Mouse (Mus musculus) cortical plate, adult 2 months (tissue): ENCODE measurements around the gene Taar4. TPM values are rescaled to one million over a fixed set of nuclear protein-coding genes. Genes with fewer than 3 reads are reported as not detected.

Experiments
- H3K27ac ChIP-seq: fragments of 200-500 bp; 2 replicates; pipeline ENCODE4 v1.5.1; 2012; ENCODE audit warnings: low read length, control low read depth, inconsistent platforms; ENCODE audit not compliant: insufficient read depth
- H3K4me1 ChIP-seq: fragments of 200-500 bp; 2 replicates; pipeline ENCODE4 v1.6.1; 2011; ENCODE audit warnings: low read length; ENCODE audit not compliant: control insufficient read depth, insufficient read depth
- H3K4me3 ChIP-seq: fragments of 200-500 bp; 2 replicates; pipeline ENCODE4 v1.5.1; 2011; ENCODE audit warnings: mild to moderate bottlenecking, low read length, control low read depth; ENCODE audit not compliant: insufficient read depth
- CTCF ChIP-seq: fragments of 200-500 bp; IDR thresholded peaks from 2 replicates; pipeline ENCODE4 v1.5.1; 2011; ENCODE audit warnings: mild to moderate bottlenecking, control low read depth, low read length; ENCODE audit not compliant: insufficient read depth; ENCODE audit errors: extremely low read depth
- POLR2A ChIP-seq: fragments of 200-500 bp; IDR thresholded peaks from 2 replicates; pipeline ENCODE4 v1.6.1; 2011; ENCODE audit warnings: mild to moderate bottlenecking, low read length, control low read depth; ENCODE audit not compliant: insufficient read depth; ENCODE audit errors: extremely low read depth
- polyA plus RNA-seq: library from polyadenylated mRNA; depleted of rRNA; stranded (reverse); fragments of >200 nt; gene quantifications from 2 replicates; pipeline ENCODE4 v1.2.3, GENCODE M21; 2012

Taar4 gene
- polyA plus RNA-seq, 1 experiment = not detected

GRCm38 (mm10) chr10:23963444-23963843 lies 3.1 kb downstream of the Taar4 start:
- Histone ChIP-seq H3K4me1 (no peaks in the 10 kb centered on the region), H3K27ac (no peak overlapping the region), H3K4me3 (no peak overlapping the region)
- TF ChIP-seq POLR2A (no peak), CTCF (no peak)

GRCm38 (mm10) chr10:23964921-23965610 lies 4.8 kb downstream of the Taar4 start:
- TF ChIP-seq POLR2A = no peak
- no peak for TF ChIP-seq CTCF
- no peak overlapping the region for H3K4me3 ChIP-seq
- H3K27ac ChIP-seq = no peak overlapping the region
- H3K4me1 ChIP-seq = no peaks in the 10 kb centered on the region

GRCm38 (mm10) chr10:23970656-23971165 lies 10.4 kb downstream of the Taar4 start, which contains the start of gene Taar5:
Taar5 (plus strand) TSS chr10:23970706.
- Histone ChIP-seq H3K27ac (no peak within 1 kb of the TSS), H3K4me3 (no peak within 1 kb of the TSS), H3K4me1 (no peaks in the 10 kb centered on the region)
- TF ChIP-seq CTCF (no peak), POLR2A (no peak)

DNA sequence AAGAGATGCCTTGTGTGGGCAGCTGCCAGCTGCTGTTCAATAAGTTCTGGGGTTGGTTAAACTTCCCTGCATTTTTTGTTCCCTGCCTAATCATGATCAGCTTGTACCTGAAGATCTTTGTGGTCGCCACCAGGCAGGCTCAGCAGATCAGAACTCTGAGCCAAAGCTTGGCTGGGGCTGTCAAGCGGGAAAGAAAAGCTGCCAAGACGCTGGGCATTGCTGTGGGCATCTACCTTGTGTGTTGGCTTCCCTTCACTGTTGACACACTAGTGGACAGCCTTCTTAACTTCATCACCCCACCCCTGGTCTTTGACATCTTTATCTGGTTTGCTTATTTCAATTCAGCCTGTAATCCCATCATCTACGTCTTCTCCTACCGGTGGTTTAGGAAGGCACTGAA lies 11.0 kb downstream of the Taar4 start:
- Histone ChIP-seq H3K27ac (no peak overlapping the region), H3K4me1 (no peaks in the 10 kb centered on the region), H3K4me3 (no peak overlapping the region)
- no peak for TF ChIP-seq CTCF
- no peak for TF ChIP-seq POLR2A

DNA sequence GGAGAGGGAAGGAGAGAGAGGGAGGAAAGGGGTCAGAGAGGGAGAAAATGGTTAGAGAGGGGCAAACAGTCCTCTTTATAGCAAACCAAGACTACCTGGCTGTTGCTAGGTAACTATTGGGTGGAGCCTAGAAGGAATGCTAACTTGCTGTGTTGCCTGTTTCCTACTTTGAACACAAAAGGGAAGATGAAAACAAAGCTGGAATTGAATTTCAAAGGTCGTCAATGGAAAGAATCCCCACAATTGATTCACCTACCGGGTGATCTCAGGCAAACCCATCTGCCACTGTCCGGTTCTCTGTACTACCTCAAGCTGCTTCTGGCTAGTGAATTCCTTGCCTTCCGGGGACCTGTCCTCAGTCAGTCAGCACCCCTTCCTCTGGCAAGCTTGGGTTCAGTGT lies 17.7 kb downstream of the Taar4 start:
- no peak overlapping the region for H3K27ac ChIP-seq
- H3K4me3 ChIP-seq = no peak overlapping the region
- TF ChIP-seq POLR2A = no peak
- TF ChIP-seq CTCF = no peak
- H3K4me1 ChIP-seq = no peaks in the 10 kb centered on the region

- Histone ChIP-seq H3K4me3 (no peak overlapping the region), H3K4me1 (no peaks in the 10 kb centered on the region), H3K27ac (no peak overlapping the region)
- TF ChIP-seq CTCF (peak; percentile 70), POLR2A (no peak)
These were observed 18.8 kb downstream of the Taar4 start for GRCm38 (mm10) chr10:23978901-23979705.

- Histone ChIP-seq H3K4me1 (no peaks in the 10 kb centered on the region), H3K4me3 (no peak within 1 kb of the TSS), H3K27ac (no peak within 1 kb of the TSS)
- no peak for TF ChIP-seq POLR2A
- no peak for TF ChIP-seq CTCF
These were observed 25.3 kb downstream of the Taar4 start, which contains the start of gene Taar6 for GRCm38 (mm10) chr10:23985546-23985945. Taar6 (minus strand) TSS chr10:23985646.

DNA sequence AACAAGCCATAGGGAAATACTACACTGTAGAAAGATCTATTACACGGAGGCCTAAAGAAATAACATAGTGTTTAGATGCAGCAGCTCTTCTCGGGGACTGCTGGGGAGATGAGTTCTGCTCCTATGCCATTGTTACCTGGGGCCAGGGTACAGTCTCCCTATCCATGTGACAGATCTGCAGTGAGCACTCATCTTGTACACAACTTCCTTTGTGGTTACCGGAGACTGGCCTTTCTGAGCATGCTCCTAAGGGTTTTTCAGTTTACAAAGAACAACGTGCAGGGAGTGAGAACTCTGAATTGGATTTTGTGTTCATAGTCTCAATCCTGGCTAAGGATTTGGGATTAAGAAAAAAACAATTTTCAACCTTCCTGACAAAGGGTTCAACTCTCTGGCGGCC lies 26.1 kb downstream of the Taar4 start:
- TF ChIP-seq POLR2A (no peak), CTCF (no peak)
- H3K4me1 ChIP-seq = no peaks in the 10 kb centered on the region
- H3K4me3 ChIP-seq = no peak overlapping the region

GRCm38 (mm10) chr10:23993381-23993780 lies 33.1 kb downstream of the Taar4 start, which contains the start of gene Taar7a:
Taar7a (minus strand) TSS chr10:23993481.
- no peak for TF ChIP-seq POLR2A
- TF ChIP-seq CTCF = no peak
- H3K4me3 ChIP-seq = no peak within 1 kb of the TSS
- H3K27ac ChIP-seq = no peak within 1 kb of the TSS

More for the DNA sequence above, 26.1 kb downstream of the Taar4 start:
- no peak overlapping the region for H3K27ac ChIP-seq

GRCm38 (mm10) chr10:23999639-24000038 lies 39.3 kb downstream of the Taar4 start, which contains the start of gene Taar7b:
Taar7b (plus strand) TSS chr10:23999939.
- no peak within 1 kb of the TSS for H3K4me3 ChIP-seq
- H3K4me1 ChIP-seq = no peaks in the 10 kb centered on the region
- no peak within 1 kb of the TSS for H3K27ac ChIP-seq
- TF ChIP-seq CTCF = no peak
- no peak for TF ChIP-seq POLR2A

More at GRCm38 (mm10) chr10:23993381-23993780, 33.1 kb downstream of the Taar4 start, which contains the start of gene Taar7a:
- H3K4me1 ChIP-seq = no peaks in the 10 kb centered on the region
